Mouse (Mus musculus) embryonic facial prominence, embryonic 10.5 days (tissue): ENCODE data around the gene Fam107b. TPM values are rescaled to one million over a fixed set of nuclear protein-coding genes. Genes with fewer than 3 reads are reported as not detected.
A peak's percentile ranks its signal among the peaks of the same experiment; 100 is the strongest.

ENCODE experiments used
- DNase-seq: peaks from one replicate; pipeline ENCODE4 v3.0.0-alpha.2; 2017; ENCODE audit warnings: low spot score
- H3K27ac ChIP-seq: fragments of 300-500 bp; sonication (generic); replicated peaks from 2 replicates; pipeline ENCODE4 v1.5.1; 2016; ENCODE audit warnings: mild to moderate bottlenecking
- H3K27me3 ChIP-seq: fragments of 300-500 bp; sonication (generic); replicated peaks from 2 replicates; pipeline ENCODE4 v1.6.1; 2016; ENCODE audit warnings: low read depth, mild to moderate bottlenecking; ENCODE audit not compliant: poor library complexity, severe bottlenecking
- H3K36me3 ChIP-seq: fragments of 300-500 bp; sonication (generic); replicated peaks from 2 replicates; pipeline ENCODE4 v1.6.1; 2016; ENCODE audit warnings: mild to moderate bottlenecking, moderate library complexity
- H3K4me1 ChIP-seq: fragments of 300-500 bp; sonication (generic); 2 replicates; pipeline ENCODE4 v1.6.1; 2016
- H3K4me3 ChIP-seq: fragments of 300-500 bp; sonication (generic); 2 replicates; pipeline ENCODE4 v1.5.1; 2016; ENCODE audit warnings: mild to moderate bottlenecking, moderate library complexity
- H3K9me3 ChIP-seq: fragments of 300-500 bp; sonication (generic); 2 replicates; pipeline ENCODE4 v1.6.1; 2016; ENCODE audit warnings: mild to moderate bottlenecking
- WGBS: fragments of 180-500 bp; shearing (Covaris S2); methylation state at CpG from one replicate; pipeline ENCODE4 v1.1.7; 2016; 5-methylcytosine and 5-hydroxymethylcytosine counted together
- polyA plus RNA-seq: library from polyadenylated mRNA; unstranded; fragments of >200 nt; fragmentation: Nextera tagmentation; extraction: Ambion mirVana; gene quantifications from 2 replicates; pipeline ENCODE4 v1.2.1, GENCODE M21; 2016

Fam107b gene
- polyA plus RNA-seq, 1 experiment from 2014 or later = 60.4 TPM

DNA sequence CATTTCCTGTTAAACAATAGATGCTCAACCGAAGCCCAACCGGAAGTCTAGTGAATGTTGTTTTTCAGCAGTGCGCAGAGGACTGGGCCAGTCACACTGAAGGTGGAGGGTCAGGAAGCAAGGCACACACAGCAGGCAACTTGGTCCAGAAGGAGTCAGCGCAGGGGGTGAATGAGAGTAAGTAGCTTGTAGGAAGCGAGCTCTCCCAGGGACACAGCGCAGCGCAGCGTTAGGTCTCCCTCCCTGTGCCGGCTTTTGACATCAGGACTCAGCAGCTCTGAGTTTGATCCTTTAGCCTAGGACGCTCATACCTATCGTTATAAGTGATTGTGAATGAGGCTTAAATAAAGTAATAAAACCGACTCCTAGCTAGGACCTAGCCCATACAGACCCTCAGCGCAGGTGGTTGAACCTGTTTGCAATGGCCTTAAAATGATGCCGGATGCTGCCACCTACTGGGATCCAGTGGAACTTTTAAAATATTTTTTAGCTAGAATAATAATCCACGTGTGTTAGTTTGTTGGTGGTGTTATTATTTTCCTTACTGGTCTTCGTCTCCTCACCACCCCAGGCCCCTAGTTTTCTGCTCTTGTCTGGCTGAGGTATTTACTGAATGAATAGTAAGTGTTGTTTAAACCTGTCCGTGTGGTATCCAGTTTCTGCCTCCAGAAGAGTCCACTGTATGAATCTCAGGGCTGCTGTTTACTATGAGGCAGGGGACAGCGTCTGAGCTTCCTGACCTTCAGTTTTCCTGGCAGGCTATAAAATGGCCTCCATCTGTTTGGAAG is 229.7 kb downstream of the Fam107b start:
- H3K4me1 ChIP-seq = peaks cover 3% of the 10 kb centered on the region; the same call in 1 of the 2 replicates
- DNase-seq = peak; percentile 60
- no peaks in the 10 kb centered on the region for H3K27me3 ChIP-seq
- H3K9me3 ChIP-seq = no peaks in the 10 kb centered on the region
- H3K27ac ChIP-seq = no peak overlapping the region; the same call in 1 of the 2 replicates
- H3K4me3 ChIP-seq = peak overlapping the region; percentile 46
- WGBS = 10% methylated on average over 18 of the region's 18 CpGs
- no peaks in the 10 kb centered on the region for H3K36me3 ChIP-seq

DNA sequence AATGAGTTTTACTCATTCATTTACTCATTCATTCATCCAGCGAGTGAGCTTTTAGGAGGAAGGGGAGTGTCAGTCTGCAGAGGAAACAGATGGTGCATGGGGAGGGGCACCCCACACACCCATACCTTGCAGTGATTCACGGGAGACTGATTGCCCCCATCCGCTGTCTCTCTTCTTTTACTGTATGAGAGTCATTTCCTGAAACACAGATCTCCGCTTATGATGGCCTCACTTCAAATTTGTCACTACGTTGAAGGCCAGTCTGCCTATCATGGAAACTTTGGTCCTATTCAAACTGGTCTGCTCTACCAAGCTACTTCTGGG is 230.2 kb downstream of the Fam107b start:
- H3K27ac ChIP-seq = no peak overlapping the region
- H3K4me1 ChIP-seq = peaks cover 3% of the 10 kb centered on the region; the same call in 1 of the 2 replicates
- no peaks in the 10 kb centered on the region for H3K9me3 ChIP-seq
- 55% methylated on average over 5 of the region's 5 CpGs for WGBS
- no peak overlapping the region for H3K4me3 ChIP-seq
- no peak for DNase-seq
- no peaks in the 10 kb centered on the region for H3K27me3 ChIP-seq
- H3K36me3 ChIP-seq = no peaks in the 10 kb centered on the region

DNA sequence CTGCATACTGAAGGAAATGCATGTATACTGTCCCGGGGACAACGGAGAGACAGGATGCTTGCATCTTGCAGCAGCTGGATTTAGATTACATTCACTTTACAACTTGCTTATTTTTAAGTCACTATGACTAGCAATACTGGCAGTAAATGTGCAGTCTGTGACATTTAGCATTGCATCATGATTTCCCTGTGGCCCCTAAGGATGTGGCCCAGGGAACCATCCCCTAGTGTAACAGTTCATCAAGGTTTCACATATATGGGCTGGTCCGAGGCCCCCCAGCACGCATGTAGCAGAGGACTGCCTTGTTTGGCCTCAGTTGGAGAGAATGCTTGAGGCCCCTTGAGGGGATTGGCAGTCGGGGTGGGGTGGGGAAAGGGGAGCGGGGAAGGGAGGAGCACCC is 235.5 kb downstream of the Fam107b start:
- Histone ChIP-seq H3K4me3 (no peak overlapping the region), H3K36me3 (no peaks in the 10 kb centered on the region), H3K9me3 (no peaks in the 10 kb centered on the region), H3K27ac (no peak overlapping the region), H3K4me1 (no peaks in the 10 kb centered on the region), H3K27me3 (no peaks in the 10 kb centered on the region)
- DNase-seq = no peak
- 70% methylated on average over 6 of the region's 6 CpGs for WGBS

DNA sequence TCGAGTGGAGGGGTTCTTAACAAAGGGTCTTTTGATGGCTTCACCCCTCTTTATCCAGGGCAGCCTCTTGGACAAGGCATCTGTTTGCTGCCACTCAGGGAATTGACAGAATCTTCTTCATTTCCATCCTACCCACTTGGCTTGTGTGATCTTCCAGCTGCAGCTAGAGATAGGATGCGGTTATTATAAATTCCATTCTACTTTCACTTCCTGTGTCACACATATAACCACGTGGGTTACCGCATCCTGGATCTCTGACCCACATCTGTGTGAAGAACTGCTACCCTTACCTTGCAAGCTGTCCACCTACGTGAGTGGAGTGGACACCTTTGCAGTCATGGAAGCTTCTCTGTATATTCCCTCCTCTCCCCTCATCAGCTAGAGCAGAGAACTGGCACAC is 240.0 kb downstream of the Fam107b start:
- DNase-seq = no peak
- Histone ChIP-seq H3K36me3 (no peaks in the 10 kb centered on the region), H3K9me3 (no peaks in the 10 kb centered on the region), H3K4me3 (no peak overlapping the region), H3K27ac (no peak overlapping the region), H3K27me3 (no peaks in the 10 kb centered on the region), H3K4me1 (no peaks in the 10 kb centered on the region)
- 67% methylated on average over 5 of the region's 5 CpGs for WGBS

DNA sequence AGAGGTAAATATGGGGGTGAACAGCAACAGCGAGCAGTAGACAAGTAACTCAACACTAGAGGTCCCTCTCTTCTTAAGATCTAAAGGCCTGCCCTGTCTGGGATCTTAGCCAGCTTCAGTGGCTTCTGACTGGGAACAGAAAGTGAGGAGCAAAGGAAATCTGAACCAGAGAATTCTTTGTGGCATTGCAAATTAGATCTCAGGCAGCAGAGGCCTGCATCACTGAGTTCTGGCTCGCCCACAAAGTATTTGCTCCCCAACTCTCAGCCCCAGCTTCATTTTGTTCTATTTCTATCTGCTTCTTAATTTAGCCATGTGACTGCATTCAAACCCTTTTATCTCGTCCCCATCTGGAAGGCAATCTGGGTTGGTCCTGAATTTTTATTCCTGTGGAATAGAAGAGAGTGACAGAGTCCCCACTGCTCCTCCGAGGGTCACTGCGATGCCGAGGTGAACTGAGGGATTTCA is 245.9 kb downstream of the Fam107b start:
- no peak for DNase-seq
- H3K36me3 ChIP-seq = no peaks in the 10 kb centered on the region

DNA sequence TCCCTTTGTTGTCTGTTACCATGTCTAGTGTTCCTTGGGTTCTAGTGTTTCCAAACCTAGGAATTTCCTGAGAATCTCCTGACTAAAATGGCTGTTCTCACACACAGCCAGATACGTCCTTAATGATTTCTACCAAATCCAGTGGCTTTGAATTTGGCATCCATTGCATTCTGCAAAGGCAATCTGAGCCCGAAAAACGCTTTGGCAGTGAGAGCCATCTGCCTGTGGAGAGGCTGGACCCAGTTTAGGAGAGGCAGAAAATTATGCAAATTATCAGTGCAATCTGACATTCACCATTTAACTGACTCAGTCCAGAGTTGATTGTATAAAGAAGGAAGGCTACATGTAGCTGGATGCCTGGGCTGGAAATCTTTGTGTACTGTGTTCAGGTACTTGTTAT is 247.3 kb downstream of the Fam107b start:
- no peak overlapping the region for H3K4me3 ChIP-seq
- no peak for DNase-seq
- 88% methylated on average over 3 of the region's 3 CpGs for WGBS
- H3K36me3 ChIP-seq = no peaks in the 10 kb centered on the region
- H3K4me1 ChIP-seq = no peaks in the 10 kb centered on the region
- H3K9me3 ChIP-seq = no peaks in the 10 kb centered on the region
- no peak overlapping the region for H3K27ac ChIP-seq
- no peaks in the 10 kb centered on the region for H3K27me3 ChIP-seq

More for the DNA sequence above, 245.9 kb downstream of the Fam107b start:
- Histone ChIP-seq H3K27me3 (no peaks in the 10 kb centered on the region), H3K4me3 (no peak overlapping the region), H3K9me3 (no peaks in the 10 kb centered on the region), H3K27ac (no peak overlapping the region), H3K4me1 (no peaks in the 10 kb centered on the region)
- 72% methylated on average over 6 of the region's 6 CpGs for WGBS

DNA sequence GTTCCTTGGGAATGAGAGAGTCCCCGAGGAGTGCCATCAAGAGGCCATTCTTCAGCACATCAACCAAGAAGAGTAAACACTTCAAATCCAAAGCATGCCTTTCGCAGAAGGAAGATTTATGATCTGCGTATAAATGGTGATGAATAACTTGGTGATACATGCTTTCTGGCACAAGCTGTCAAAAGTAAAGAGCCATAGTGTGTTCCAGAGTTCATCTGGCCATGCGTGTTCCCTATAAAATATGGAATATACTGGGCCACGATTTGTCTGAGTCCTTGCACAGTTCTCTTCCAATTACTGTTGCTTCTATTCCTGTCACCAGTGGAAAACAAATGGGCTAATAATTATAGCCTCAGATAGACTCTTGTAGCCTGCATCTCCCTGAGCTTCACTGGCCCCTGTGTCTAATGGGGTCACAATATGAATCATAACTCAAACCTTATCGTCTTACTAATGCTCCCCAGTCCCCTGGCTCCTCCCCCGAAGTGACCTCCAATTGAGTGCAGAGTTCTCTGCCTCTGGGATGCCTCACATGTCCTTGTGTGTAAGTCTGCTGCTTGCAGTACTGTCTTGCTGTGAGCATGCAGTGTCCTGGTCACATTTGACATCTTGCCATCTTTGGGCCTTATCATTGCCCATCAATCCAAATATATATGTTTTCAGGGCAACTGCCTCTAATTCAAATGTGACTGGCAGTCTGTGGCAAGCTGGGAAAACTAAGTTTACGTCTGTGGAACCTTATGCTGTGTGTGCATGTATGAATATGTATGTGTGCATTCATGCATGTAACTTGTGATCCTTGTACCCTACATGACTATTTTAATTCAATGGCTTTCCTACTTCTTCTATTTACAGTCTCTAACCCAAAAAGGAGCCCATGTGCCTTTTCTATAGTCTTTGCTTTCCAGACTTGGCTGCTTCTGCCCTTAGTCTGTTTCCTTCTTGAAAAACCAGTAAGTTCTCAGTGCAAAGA is 252.5 kb downstream of the Fam107b start:
- WGBS = 84% methylated on average over 8 of the region's 8 CpGs
- no peak overlapping the region for H3K27ac ChIP-seq
- DNase-seq = no peak
- no peaks in the 10 kb centered on the region for H3K9me3 ChIP-seq
- H3K4me3 ChIP-seq = no peak overlapping the region
- H3K27me3 ChIP-seq = no peaks in the 10 kb centered on the region
- H3K4me1 ChIP-seq = no peaks in the 10 kb centered on the region
- no peaks in the 10 kb centered on the region for H3K36me3 ChIP-seq

Other genes with a start within 250 kb of the Fam107b start
- 19.0 and 20.5 TPM in 2 replicates for gene Rpp38, start 237.8 kb upstream of the Fam107b start, polyA plus RNA-seq
- gene Acbd7, start 234.3 kb upstream of the Fam107b start, polyA plus RNA-seq = 0.31 and 0.41 TPM in 2 replicates
- gene Olah, start 173.3 kb upstream of the Fam107b start, polyA plus RNA-seq = not detected in 2 replicates
- 0.41 and 0.84 TPM in 2 replicates for gene Meig1, start 147.8 kb upstream of the Fam107b start, polyA plus RNA-seq
- 8.2 and 8.5 TPM in 2 replicates for gene Dclre1c, start 146.4 kb upstream of the Fam107b start, polyA plus RNA-seq
- 37.1 and 37.6 TPM in 2 replicates for gene Suv39h2, start 95.5 kb upstream of the Fam107b start, polyA plus RNA-seq
- gene Gm45902, start 57.7 kb upstream of the Fam107b start, polyA plus RNA-seq = 10.7 TPM in 2 replicates
- gene Hspa14, start 57.7 kb upstream of the Fam107b start, polyA plus RNA-seq = 126 and 138 TPM in 2 replicates
- gene Cdnf, start 57.5 kb upstream of the Fam107b start, polyA plus RNA-seq = 0.12 and 0.18 TPM in 2 replicates